7 mouse cellular contexts compared by ENCODE assay signal in genomic region chr2:11086996-11087395, GRCm38 (mm10).
A peak's percentile ranks its signal among the peaks of the same experiment; 100 is the strongest.
DNase-seq lines count a peak whose midpoint lies in the region; ATAC-seq lines count a peak whose summit lies in the region.

No protein-coding gene starts in this region.

- WGBS in kidney, embryonic 16.5 days = 35% methylated on average over 1 of the region's 1 CpGs

- peak; percentile 2 for DNase-seq in kidney, adult 11 months
- peak; percentile 65 for DNase-seq in R1 (ENCODE audit: low read depth, low spot score)
- peak; percentile 23 for DNase-seq in kidney, adult 9 months
- DNase-seq in retina, embryonic 14.5 days (ENCODE audit: low spot score) = peak; percentile 70
- DNase-seq in urinary bladder, postnatal 25 days (ENCODE audit: low spot score) = no peak

- no peak for ATAC-seq in kidney, embryonic 16.5 days (ENCODE audit: low FRiP score, low TSS enrichment)
- peak; percentile 43 for ATAC-seq in CD4-positive, CD25-positive, alpha-beta regulatory T cell, adult 4 months

- no peaks in the 10 kb centered on the region for H3K36me3 ChIP-seq in kidney, embryonic 16.5 days (ENCODE audit: insufficient read depth, low read length)

- H3K4me3 ChIP-seq in kidney, embryonic 16.5 days (ENCODE audit: low read length) = no peak overlapping the region

- no peak overlapping the region for H3K9ac ChIP-seq in kidney, embryonic 16.5 days (replicated peaks; ENCODE audit: low read length)

- no peak overlapping the region for H3K27ac ChIP-seq in kidney, embryonic 16.5 days (ENCODE audit: low read length)

- no peak overlapping the region for H3K4me2 ChIP-seq in kidney, embryonic 16.5 days (replicated peaks; ENCODE audit: low read depth, low read length)

- no peaks in the 10 kb centered on the region for H3K9me3 ChIP-seq in kidney, embryonic 16.5 days (ENCODE audit: low read length)

- H3K4me1 ChIP-seq in kidney, embryonic 16.5 days (ENCODE audit: insufficient read depth, low read length) = no peaks in the 10 kb centered on the region

- no peaks in the 10 kb centered on the region for H3K27me3 ChIP-seq in kidney, embryonic 16.5 days (ENCODE audit: insufficient read depth, low read length)
